Mouse (Mus musculus) gastrocnemius, postnatal 10 days (tissue): ENCODE measurements at regions not wholly inside any gene's neighbourhood (a gene's known extent, or its start where the extent isn't known, plus 50 kb on each side); places are given as distances from the start of the nearest gene placed in this dataset.
"Not testable (repeated sequence)": the region's sequence is repeated elsewhere in the genome, so short reads cannot be mapped to it uniquely, and the experiment has no call there.

Source experiments
- DNase-seq: peaks from one replicate; pipeline ENCODE4 v3.0.0; 2021; ENCODE audit warnings: mixed read lengths

GRCm38 (mm10) chr10:118052042-118052441 is 89.6 kb upstream of the Mdm1 start:
- DNase-seq: no peak

GRCm38 (mm10) chr10:118052477-118052876 is 89.1 kb upstream of the Mdm1 start:
- DNase-seq: no peak

GRCm38 (mm10) chr10:118053037-118053436 is 88.6 kb upstream of the Mdm1 start:
- no peak for DNase-seq

DNA sequence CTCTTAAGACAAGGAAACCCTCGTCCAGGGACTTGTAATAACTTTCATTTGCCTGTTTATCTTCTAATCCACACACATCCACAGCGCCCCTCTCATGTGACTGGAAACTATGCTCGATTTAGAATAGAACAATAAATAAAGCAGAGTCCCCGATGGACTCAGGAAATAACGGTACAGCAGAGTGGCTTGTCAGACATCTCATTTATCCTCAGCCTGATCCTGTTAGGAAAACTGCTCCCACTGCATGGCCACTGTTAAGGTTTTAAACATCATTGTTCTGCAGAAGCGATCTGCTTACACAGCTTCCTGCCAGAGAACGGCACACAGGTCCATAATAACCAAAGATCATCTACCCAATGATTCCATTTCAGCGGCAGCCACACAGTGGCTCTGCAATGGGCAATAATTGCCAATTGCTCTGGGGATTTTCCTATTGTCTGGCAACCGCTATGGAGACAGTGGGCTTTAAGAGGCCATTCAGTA is 84.8 kb upstream of the Mdm1 start:
- DNase-seq: no peak

- DNase-seq: no peak
Measured at GRCm38 (mm10) chr10:118057516-118057915, 84.1 kb upstream of the Mdm1 start.

GRCm38 (mm10) chr10:118064816-118065216 is 76.8 kb upstream of the Mdm1 start:
- DNase-seq: no peak

DNA sequence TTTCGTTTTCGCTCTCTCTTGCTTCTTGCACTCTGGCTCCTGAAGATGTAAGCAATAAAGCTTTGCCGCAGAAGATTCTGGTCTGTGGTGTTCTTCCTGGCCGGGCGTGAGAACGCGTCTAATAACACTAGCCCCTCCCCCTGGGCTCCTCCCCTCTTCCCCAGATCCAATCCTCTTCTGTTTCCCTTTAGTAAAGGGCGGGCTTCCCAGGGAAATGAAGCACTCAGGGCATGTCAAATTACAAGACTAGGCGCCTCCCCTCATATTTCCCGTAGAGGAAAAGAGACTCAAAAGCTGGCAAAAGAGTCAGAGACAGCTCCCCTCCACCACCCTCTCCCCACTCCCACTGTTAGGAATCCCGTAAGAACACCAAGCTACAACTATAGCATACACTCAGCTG is 65.3 kb upstream of the Mdm1 start:
- DNase-seq: not testable (repeated sequence)

DNA sequence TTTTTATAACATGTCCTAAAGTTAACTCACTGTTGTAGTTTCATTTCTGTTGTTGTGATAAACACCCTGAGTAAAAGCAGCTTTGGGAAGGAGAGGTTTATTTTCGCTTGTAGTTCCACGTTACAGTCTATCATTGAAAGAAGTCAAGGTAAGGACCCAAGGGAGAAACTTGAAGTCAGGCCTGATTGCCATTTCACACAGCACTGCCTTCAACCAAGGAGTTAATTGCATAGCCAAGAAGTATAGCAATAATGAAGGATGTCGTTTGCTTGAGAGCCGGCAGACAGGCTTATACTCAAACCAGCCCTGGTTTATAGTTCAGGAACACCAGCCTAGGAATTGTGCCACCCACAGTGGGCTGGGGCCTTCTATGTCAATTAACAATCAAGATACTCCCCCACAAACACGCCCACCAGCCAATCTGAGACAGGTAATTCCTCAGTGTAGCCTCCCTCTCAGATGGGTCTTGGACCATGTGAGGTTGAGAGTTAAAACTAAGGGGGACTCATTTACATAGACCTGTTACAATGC is 59.9 kb upstream of the Mdm1 start:
- DNase-seq: no peak

DNA sequence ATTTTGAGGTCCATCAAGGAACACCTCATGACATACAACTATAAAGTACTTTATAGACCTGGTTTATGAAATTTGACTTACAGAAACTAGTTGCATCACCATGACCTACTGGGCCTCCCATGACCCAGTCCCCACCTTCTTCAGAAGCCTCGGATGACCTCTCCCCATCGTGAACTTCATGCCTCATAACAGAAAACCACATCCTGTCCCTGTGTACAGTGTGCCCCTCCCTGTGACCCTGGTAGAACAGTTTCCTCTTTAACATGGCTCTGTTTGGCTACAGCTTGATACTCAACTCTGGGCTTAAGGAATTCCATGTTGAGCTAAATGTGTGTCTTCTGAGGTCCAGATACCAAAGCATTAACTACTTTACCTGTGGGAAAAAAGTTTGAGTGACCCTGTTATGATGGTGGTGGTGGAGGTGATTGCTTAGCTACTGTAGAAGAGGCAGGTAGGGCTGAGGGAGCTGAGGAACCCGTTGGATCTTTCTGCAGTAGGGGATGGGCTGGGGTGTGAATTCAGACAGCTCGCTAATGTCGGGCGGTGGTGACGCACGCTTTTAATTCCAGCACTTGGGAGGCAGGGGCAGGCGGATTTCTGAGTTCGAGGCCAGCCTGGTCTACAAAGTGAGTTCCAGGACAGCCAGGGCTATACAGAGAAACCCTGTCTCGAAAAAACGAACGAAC is 58.4 kb upstream of the Mdm1 start:
- DNase-seq: no peak

DNA sequence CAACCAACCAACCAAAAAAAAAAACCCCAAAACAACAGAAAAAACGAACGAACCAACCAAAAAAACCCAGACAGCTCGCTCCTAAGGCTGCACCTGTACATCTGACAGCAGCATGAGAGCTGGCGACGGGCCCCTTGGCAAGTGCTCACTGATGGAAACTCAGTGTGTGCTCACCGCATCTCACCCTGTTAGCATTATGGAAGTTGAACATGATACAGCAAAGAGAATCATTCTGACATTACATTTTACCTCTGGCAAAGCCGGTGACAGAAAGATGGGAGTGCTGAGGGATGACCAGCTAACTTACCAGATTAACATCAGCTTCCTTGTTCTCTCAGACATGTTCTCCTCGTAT is 57.9 kb upstream of the Mdm1 start:
- no peak for DNase-seq

GRCm38 (mm10) chr10:118085046-118085983 is 56.3 kb upstream of the Mdm1 start:
- DNase-seq: no peak

DNA sequence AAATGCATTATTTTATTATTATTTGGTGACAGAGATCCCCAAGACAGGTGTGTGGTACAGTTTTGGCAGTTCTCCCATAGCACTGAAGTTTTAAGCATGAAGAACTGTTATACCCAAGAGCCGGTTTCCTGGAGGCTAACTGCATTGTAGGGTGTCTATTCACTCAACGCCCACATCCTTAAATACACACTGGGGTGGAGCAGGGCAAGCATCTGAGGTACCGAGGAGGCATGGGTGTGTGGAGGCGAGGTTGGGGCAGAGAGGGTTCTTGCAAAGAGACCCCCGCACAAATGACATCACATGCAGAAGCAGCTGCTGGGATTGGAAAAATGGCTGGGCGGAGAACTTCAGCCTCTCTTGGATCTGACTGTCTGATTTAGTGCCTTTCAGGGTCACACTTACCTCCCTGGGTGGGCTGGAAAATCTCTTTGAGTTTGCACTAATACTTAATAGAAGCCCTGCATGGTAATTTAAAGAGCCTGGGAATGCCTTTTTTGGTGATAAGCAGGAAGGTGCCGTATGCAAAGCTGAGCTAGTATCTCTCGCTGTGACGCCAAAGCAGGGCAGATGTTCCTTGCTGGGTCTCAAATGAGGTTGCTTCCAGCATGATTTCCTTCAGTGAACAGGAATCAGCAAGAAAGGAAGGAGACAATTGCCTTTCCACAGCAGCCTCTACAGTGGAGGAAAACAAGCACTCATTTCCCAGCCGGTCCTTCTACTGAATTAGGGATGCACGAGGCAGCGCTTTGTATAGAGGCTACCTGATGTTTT is 53.9 kb upstream of the Mdm1 start:
- DNase-seq: no peak

GRCm38 (mm10) chr10:118088499-118088898 is 53.1 kb upstream of the Mdm1 start:
- DNase-seq: no peak

- DNase-seq: no peak
Measured at GRCm38 (mm10) chr10:118089879-118090278, 51.7 kb upstream of the Mdm1 start.

DNA sequence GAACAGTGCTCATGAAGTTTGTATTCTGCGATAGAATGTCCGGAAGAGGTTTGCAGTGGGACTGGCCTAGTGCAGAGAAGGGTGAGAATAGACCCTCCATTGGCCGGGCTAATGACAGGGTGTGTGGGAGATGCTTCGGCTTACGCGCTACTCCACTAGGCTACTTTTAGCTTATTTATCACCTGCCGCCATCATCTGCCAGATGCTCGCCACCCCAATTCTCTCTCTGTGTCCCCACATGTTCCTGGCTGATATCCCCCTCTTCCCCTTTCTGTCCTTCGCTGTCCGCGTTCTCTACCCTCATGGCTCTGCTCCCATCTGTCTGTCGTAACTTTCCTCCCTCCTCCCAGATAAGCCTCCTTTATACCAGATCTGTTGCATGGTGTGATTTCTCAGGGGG is 50.1 kb upstream of the Mdm1 start:
- no peak for DNase-seq
